Mouse (Mus musculus): ENCODE measurements at regions not wholly inside any gene's neighbourhood (a gene's known extent, or its start where the extent isn't known, plus 50 kb on each side); places are given as distances from the start of the nearest gene placed in this dataset.

DNA sequence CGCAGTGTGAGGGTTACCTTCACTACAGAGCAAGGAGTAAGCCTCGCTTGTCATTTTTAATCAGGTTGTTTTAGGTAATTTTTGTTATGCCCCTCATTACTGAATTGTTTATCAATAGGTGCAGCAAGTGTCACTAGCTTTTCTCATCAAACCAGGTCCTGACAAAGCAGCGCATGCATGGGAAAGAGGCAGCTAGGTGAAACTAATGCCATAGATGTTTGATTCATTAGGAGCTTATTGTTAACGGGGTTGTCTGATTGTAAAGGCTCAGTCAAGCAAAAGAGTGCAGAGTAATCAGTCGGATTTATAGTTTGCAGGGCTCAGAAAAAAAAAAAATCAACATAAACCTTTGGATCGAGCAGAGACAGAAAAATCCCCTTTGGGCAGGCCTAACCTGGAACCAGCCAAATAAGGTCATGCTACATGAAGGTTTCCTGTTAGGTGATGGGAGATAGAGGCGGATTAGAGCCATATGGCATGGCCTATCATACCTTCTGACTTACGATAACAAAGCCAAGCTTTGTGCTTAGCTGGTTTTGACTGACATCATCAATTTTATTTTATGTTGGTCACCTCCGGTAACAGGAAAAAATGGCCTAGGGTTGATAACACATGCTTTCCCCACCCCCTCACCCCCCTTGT, 52.4 kb upstream of the Zeb2 start:
- Histone ChIP-seq H3K9ac (ENCODE audit: low read length) (no peak overlapping the region), H3K4me3 (ENCODE audit: low read depth, low read length) (no peak overlapping the region), H3K9me3 (ENCODE audit: control insufficient read depth, low read length) (no peaks in the 10 kb centered on the region), H3K27me3 (ENCODE audit: control insufficient read depth, insufficient read depth, low read length) (no peaks in the 10 kb centered on the region), H3K4me2 (ENCODE audit: low read depth) (no peak overlapping the region), H3K36me3 (ENCODE audit: control insufficient read depth, insufficient read depth, low read length) (no peaks in the 10 kb centered on the region), H3K27ac (ENCODE audit: low read depth, low read length) (no peak overlapping the region), H3K4me1 (ENCODE audit: control insufficient read depth, insufficient read depth, low read length) (peaks cover 5% of the 10 kb centered on the region; the same call in 1 of the 2 replicates)
- DNase-seq (ENCODE audit: low spot score) = no peak
- ATAC-seq (ENCODE audit: insufficient read depth, low FRiP score, low TSS enrichment) = no peak
- WGBS = 45% methylated on average over 9 of the region's 9 CpGs

DNA sequence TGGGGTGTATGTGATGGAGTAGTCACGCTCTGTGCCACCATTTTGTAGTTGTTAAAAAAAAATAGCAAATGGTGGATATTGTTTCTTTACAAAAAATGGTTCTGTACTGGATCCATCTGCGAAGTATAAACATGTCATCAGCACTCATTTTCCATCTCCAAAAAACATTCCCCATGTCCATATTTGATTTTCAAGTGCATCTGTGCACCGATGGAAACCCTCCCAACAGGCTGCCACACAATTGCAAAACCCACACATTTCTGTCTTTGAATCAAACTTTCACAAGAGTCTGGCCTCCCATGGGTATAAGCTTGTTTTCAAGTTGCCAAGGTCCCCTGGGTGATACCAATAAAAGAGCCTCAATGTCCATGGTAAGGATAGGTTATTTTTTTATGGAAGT, 51.4 kb upstream of the Zeb2 start:
- H3K9me3 ChIP-seq (ENCODE audit: control insufficient read depth, low read length) = no peaks in the 10 kb centered on the region
- WGBS = 94% methylated on average over 3 of the region's 3 CpGs
- H3K4me3 ChIP-seq (ENCODE audit: low read depth, low read length) = no peak overlapping the region
- H3K4me1 ChIP-seq (ENCODE audit: control insufficient read depth, insufficient read depth, low read length) = peaks cover 5% of the 10 kb centered on the region; the same call in 1 of the 2 replicates
- no peak overlapping the region for H3K9ac ChIP-seq (ENCODE audit: low read length)
- no peaks in the 10 kb centered on the region for H3K36me3 ChIP-seq (ENCODE audit: control insufficient read depth, insufficient read depth, low read length)
- ATAC-seq (ENCODE audit: insufficient read depth, low FRiP score, low TSS enrichment) (no peak), DNase-seq (ENCODE audit: low spot score) (no peak)
- H3K27ac ChIP-seq (ENCODE audit: low read depth, low read length) = no peak overlapping the region
- no peak overlapping the region for H3K4me2 ChIP-seq (ENCODE audit: low read depth)
- no peaks in the 10 kb centered on the region for H3K27me3 ChIP-seq (ENCODE audit: control insufficient read depth, insufficient read depth, low read length)
